Mouse (Mus musculus) olfactory bulb, adult 2 months (tissue): ENCODE results near the gene Fcna.

ENCODE experiments used
- CTCF ChIP-seq: fragments of 200-500 bp; IDR thresholded peaks from 2 replicates; pipeline ENCODE4 v1.5.1; 2012; ENCODE audit warnings: low read depth, mild to moderate bottlenecking, low read length, moderate library complexity; ENCODE audit not compliant: insufficient read depth
- POLR2A ChIP-seq: fragments of 200-500 bp; IDR thresholded peaks from 2 replicates; pipeline ENCODE4 v1.6.1; 2012; ENCODE audit warnings: mild to moderate bottlenecking, low read depth, low read length, moderate library complexity; ENCODE audit not compliant: insufficient read depth

- TF ChIP-seq CTCF: no peak
- no peak for TF ChIP-seq POLR2A
Measured at GRCm38 (mm10) chr2:25639890-25640289, 12.1 kb upstream of the Fcna start.
